Mouse (Mus musculus) hindbrain, embryonic 11.5 days (tissue): Measurements from ENCODE around the gene Cntrl. TPM values are rescaled to one million over a fixed set of nuclear protein-coding genes. Genes with fewer than 3 reads are reported as not detected.

Experiments used
- ATAC-seq: fragments of 200-750 bp; cut with Nextera tagmentation; 2 replicates; pipeline ENCODE4 v1.8.0; 2017; ENCODE audit warnings: mild to moderate bottlenecking, moderate TSS enrichment, moderate library complexity; ENCODE audit not compliant: low FRiP score
- DNase-seq: peaks from one replicate; pipeline ENCODE4 v3.0.0-alpha.2; 2015; ENCODE audit warnings: low spot score
- H3K27ac ChIP-seq: fragments of 300-500 bp; sonication (generic); 2 replicates; pipeline ENCODE4 v1.5.1; 2014; ENCODE audit warnings: mild to moderate bottlenecking, low read depth, low read length
- H3K27me3 ChIP-seq: fragments of 300-500 bp; sonication (generic); 2 replicates; pipeline ENCODE4 v1.6.1; 2014; ENCODE audit warnings: mild to moderate bottlenecking, low read length, moderate library complexity, mixed read lengths; ENCODE audit not compliant: control insufficient read depth, insufficient read depth
- H3K36me3 ChIP-seq: fragments of 300-500 bp; sonication (generic); 2 replicates; pipeline ENCODE4 v1.6.1; 2014; ENCODE audit warnings: mild to moderate bottlenecking, low read length, moderate library complexity, mixed read lengths; ENCODE audit not compliant: control insufficient read depth, insufficient read depth
- H3K4me1 ChIP-seq: fragments of 300-500 bp; sonication (generic); replicated peaks from 2 replicates; pipeline ENCODE4 v1.6.1; 2014; ENCODE audit warnings: low read length, mixed read lengths; ENCODE audit not compliant: control insufficient read depth, insufficient read depth
- H3K4me2 ChIP-seq: fragments of 300-500 bp; sonication (generic); replicated peaks from 2 replicates; pipeline ENCODE4 v1.6.1; 2014; ENCODE audit warnings: mild to moderate bottlenecking, low read depth, low read length
- H3K4me3 ChIP-seq: fragments of 300-500 bp; sonication (generic); 2 replicates; pipeline ENCODE4 v1.5.1; 2014; ENCODE audit warnings: low read depth, low read length
- H3K9ac ChIP-seq: fragments of 300-500 bp; sonication (generic); 2 replicates; pipeline ENCODE4 v1.6.1; 2014; ENCODE audit warnings: low read depth, low read length
- H3K9me3 ChIP-seq: fragments of 300-500 bp; sonication (generic); 2 replicates; pipeline ENCODE4 v1.6.1; 2016; ENCODE audit warnings: low read length; ENCODE audit not compliant: control insufficient read depth
- WGBS: fragments of 180-500 bp; shearing (Covaris S2); extraction: QIAGEN DNeasy Blood & Tissue Kit; methylation state at CpG from one replicate; pipeline ENCODE4 v1.1.7; 2014; 5-methylcytosine and 5-hydroxymethylcytosine counted together
- polyA plus RNA-seq: library from polyadenylated mRNA; unstranded; fragments of >200 nt; fragmentation: Nextera tagmentation; extraction: Ambion mirVana; gene quantifications from 2 replicates; pipeline ENCODE4 v1.2.1, GENCODE M21; 2014

Cntrl gene
- polyA plus RNA-seq, 1 experiment from 2014 or later = 38.6 TPM

- no peak overlapping the region for H3K27ac ChIP-seq
- H3K9me3 ChIP-seq = no peaks in the 10 kb centered on the region
- WGBS = 67% methylated on average over 3 of the region's 3 CpGs
- H3K4me1 ChIP-seq = no peaks in the 10 kb centered on the region; the same call in 1 of the 2 replicates
- no peak overlapping the region for H3K9ac ChIP-seq
- ATAC-seq = no peak
- H3K4me2 ChIP-seq = no peak overlapping the region
- no peaks in the 10 kb centered on the region for H3K27me3 ChIP-seq
- no peaks in the 10 kb centered on the region for H3K36me3 ChIP-seq
- no peak overlapping the region for H3K4me3 ChIP-seq
- DNase-seq = no peak
These were observed 4.4 kb upstream of the Cntrl start for GRCm38 (mm10) chr2:35104843-35105242.

- Histone ChIP-seq H3K27ac (no peak overlapping the region), H3K4me3 (no peak overlapping the region), H3K4me1 (no peaks in the 10 kb centered on the region; the same call in 1 of the 2 replicates), H3K9me3 (no peaks in the 10 kb centered on the region), H3K36me3 (no peaks in the 10 kb centered on the region), H3K27me3 (no peaks in the 10 kb centered on the region), H3K9ac (no peak overlapping the region), H3K4me2 (no peak overlapping the region)
- DNase-seq (peak; percentile 34), ATAC-seq (no peak)
- WGBS = 54% methylated on average over 5 of the region's 5 CpGs
These were observed 1.2 kb upstream of the Cntrl start for GRCm38 (mm10) chr2:35107984-35108635.

DNA sequence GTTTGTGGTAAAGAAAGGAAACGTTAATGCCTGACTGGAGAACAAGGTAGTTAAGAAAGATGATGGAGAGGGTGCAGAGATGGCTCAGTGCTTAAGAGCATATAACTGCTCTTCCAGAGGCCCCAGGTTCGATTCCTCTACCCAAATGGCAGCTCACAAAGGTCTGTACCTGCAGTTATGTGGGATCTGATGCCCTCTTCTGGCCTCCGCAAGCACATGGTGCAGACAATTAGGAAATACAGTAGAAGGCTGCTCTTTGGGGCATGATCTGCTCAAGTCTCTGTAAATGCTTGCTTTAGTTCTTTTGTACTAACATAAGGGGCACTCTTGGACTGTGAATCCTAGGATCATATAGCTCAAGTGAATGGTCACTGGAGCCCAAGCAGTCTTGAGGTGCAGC is 580 bp upstream of the Cntrl start:
- Histone ChIP-seq H3K9ac (peak overlapping the region; percentile 64), H3K9me3 (no peaks in the 10 kb centered on the region), H3K27me3 (no peaks in the 10 kb centered on the region), H3K4me1 (no peaks in the 10 kb centered on the region; the same call in 1 of the 2 replicates), H3K4me2 (peak overlapping the region; percentile 61), H3K4me3 (peak overlapping the region; percentile 61), H3K27ac (0 out of 2 replicates have a peak overlapping the region, but pooled peaks have one; percentile 61), H3K36me3 (no peaks in the 10 kb centered on the region)
- DNase-seq (peak; percentile 48), ATAC-seq (peak; percentile 51)
- WGBS = 36% methylated on average over 3 of the region's 3 CpGs

- ATAC-seq = no peak
- H3K27ac ChIP-seq = no peak overlapping the region; the same call in 1 of the 2 replicates
- H3K4me3 ChIP-seq = peak overlapping the region; percentile 61
- no peaks in the 10 kb centered on the region for H3K27me3 ChIP-seq
- H3K36me3 ChIP-seq = no peaks in the 10 kb centered on the region
- peak overlapping the region; percentile 61 for H3K4me2 ChIP-seq
- H3K9me3 ChIP-seq = no peaks in the 10 kb centered on the region
- 2% methylated on average over 13 of the region's 13 CpGs for whole genome bisulfite sequencing
- H3K9ac ChIP-seq = peak overlapping the region; percentile 64
- no peak for DNase-seq
- no peaks in the 10 kb centered on the region; the same call in 1 of the 2 replicates for H3K4me1 ChIP-seq
These were observed 622 bp downstream of the Cntrl start for GRCm38 (mm10) chr2:35109924-35110304.

DNA sequence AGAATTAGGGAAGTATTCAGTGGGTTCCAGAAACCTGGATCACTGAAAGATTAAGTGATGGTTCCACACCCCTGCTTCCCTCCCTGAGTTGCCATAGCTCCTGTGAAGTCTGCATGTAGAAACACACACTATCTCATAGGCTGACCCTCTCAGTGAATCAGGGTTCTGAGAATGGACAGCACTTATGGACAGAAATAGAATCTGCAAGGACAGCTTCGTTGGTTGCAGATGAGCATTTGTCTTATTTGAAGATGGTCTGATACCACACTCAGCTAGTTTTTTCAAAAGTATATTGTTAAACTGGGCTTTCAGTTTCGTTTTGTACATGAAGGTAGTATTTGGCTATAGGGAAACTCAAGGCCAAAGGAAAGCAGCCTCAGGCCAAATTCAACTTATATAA is 1.2 kb downstream of the Cntrl start:
- H3K27ac ChIP-seq = no peak overlapping the region
- 90% methylated on average over 2 of the region's 2 CpGs for WGBS
- no peak for ATAC-seq
- no peak overlapping the region for H3K9ac ChIP-seq
- H3K4me2 ChIP-seq = no peak overlapping the region
- DNase-seq = no peak
- no peak overlapping the region for H3K4me3 ChIP-seq
- no peaks in the 10 kb centered on the region for H3K36me3 ChIP-seq
- H3K4me1 ChIP-seq = no peaks in the 10 kb centered on the region; the same call in 1 of the 2 replicates
- no peaks in the 10 kb centered on the region for H3K27me3 ChIP-seq
- H3K9me3 ChIP-seq = no peaks in the 10 kb centered on the region

GRCm38 (mm10) chr2:35124716-35125115 is 15.4 kb downstream of the Cntrl start:
- no peak overlapping the region for H3K27ac ChIP-seq
- no peak for ATAC-seq
- DNase-seq = no peak
- no peak overlapping the region for H3K4me2 ChIP-seq
- H3K9ac ChIP-seq = no peak overlapping the region
- H3K9me3 ChIP-seq = no peaks in the 10 kb centered on the region
- no peaks in the 10 kb centered on the region for H3K36me3 ChIP-seq
- no peak overlapping the region for H3K4me3 ChIP-seq
- H3K27me3 ChIP-seq = no peaks in the 10 kb centered on the region
- H3K4me1 ChIP-seq = no peaks in the 10 kb centered on the region
- 73% methylated on average over 7 of the region's 7 CpGs for WGBS

GRCm38 (mm10) chr2:35131491-35131890 is 22.2 kb downstream of the Cntrl start:
- H3K9ac ChIP-seq = no peak overlapping the region
- H3K27ac ChIP-seq = no peak overlapping the region
- peak overlapping the region; percentile 45; the same call in 1 of the 2 replicates for H3K4me2 ChIP-seq

DNA sequence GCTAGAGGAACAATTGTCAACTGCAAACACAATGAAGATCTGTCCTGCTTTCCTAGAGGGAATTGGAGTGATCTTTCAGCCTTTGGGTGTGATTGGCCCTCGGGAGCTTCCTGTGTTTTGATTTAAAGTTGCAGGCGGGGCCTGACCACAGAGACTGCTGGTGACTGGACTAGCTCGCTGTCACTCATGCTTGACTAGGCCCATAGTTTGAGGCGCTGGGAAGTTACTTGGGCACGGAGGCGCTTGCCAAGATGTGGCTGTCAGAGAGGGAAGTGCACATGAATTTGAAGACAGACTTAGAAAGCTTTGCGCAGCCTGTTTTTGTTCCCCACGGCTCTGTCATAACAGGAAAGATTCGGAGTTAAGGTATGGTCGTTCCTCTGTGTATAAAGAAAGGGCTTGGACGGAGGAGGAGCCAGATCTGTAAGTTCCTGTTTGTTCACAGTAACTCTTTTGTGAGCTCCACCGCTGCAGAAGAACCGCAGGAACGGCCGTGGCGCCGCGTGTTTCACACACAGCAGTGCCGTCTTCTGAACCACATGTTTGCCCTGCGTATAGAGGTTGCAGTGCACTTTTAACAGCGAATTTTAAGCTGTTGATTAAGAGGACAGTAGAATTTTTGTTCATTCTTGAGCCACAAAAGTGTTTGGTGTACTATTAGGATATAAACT is 22.8 kb downstream of the Cntrl start:
- H3K27ac ChIP-seq = peak overlapping the region; percentile 36; the same call in 1 of the 2 replicates
- peak overlapping the region; percentile 43 for H3K4me3 ChIP-seq
- peak; percentile 96 for DNase-seq
- H3K9ac ChIP-seq = peak overlapping the region; percentile 56
- 0 out of 2 replicates have a peak, but pooled peaks cover 2% of the 10 kb centered on the region for H3K4me1 ChIP-seq
- peak overlapping the region; percentile 45 for H3K4me2 ChIP-seq
- ATAC-seq = peak; percentile 97
- H3K36me3 ChIP-seq = 0 out of 2 replicates have a peak, but pooled peaks cover under 1% of the 10 kb centered on the region
- no peaks in the 10 kb centered on the region for H3K27me3 ChIP-seq
- WGBS = under 1% methylated on average over 21 of the region's 21 CpGs
- no peaks in the 10 kb centered on the region for H3K9me3 ChIP-seq

More at GRCm38 (mm10) chr2:35131491-35131890, 22.2 kb downstream of the Cntrl start:
- Histone ChIP-seq H3K4me3 (no peak overlapping the region), H3K27me3 (no peaks in the 10 kb centered on the region), H3K4me1 (0 out of 2 replicates have a peak, but pooled peaks cover 2% of the 10 kb centered on the region), H3K9me3 (no peaks in the 10 kb centered on the region), H3K36me3 (no peaks in the 10 kb centered on the region)
- peak; percentile 5 for DNase-seq
- no peak for ATAC-seq
